Mouse (Mus musculus) embryo, embryonic 10.5 days (tissue): ENCODE measurements around the gene Kctd10.

ENCODE experiments used
- DNase-seq: peaks from one replicate; pipeline ENCODE4 v3.0.0-alpha.2; 2015; ENCODE audit warnings: low spot score

Kctd10 gene

DNA sequence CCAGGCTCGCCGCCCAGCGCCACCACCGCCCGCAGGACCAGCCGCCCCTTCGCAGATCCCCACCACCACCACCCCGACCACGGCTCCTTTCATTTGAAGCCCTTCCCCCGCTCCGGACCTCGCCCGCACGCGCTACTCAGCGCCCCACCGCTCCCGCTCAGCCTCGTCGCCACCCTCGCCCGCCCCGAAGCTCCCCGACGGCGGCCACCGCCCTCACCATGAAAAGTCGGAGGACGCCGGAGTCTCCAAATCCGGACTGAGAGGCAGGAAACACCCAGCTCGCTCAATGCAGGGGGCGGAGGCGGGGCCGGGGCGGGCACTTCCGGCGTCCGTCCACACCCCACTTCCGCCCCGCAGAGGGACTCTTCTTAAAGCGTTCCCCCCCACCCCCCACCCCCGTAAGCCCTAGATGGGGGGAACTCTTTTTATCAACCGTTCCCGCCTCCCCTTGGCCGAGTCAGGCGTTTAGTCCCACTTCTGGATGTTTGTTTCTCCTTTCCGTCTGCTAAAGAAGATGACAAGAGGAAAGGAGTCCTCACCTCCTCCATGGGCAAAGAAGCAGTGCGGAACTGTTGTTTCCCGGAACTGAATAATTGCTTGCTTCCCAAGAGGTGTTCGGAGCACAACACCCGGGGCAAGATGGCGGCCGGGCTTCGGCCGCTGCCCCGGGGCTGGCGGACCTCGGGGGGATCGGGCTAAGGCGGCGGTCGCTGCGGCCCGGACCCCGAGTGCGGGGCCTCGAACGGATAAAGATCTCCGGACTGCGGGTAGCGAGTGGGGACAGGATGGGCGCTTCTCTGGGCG, at the start of gene Kctd10, which contains the start of gene Ube3b:
Kctd10 (minus strand) TSS at position 300 of the 804 bp plus-strand sequence.
Ube3b (plus strand) TSS at position 399 of the 804 bp plus-strand sequence.
- DNase-seq, result peak; percentile 93

DNA sequence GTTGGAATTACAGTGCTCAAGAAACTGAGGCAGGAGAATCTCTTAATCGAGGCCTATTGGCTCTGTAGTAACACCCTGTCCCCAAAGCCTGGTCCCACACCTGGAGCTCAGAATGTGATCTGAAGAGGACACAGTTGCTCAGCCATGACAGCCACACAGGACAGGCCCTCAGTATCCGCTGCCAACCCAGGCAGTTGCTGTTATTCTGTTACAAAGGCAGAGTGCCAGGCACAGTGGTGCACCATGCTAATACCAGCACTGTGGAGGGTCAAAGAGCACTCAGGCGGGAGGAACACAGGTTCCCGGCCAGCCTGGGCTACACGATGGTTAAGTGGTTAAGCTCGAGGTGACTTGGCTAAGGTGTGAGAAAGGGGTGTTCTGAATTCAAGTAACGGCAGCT, 49.5 kb upstream of the Kctd10 start:
- no peak for DNase-seq

DNA sequence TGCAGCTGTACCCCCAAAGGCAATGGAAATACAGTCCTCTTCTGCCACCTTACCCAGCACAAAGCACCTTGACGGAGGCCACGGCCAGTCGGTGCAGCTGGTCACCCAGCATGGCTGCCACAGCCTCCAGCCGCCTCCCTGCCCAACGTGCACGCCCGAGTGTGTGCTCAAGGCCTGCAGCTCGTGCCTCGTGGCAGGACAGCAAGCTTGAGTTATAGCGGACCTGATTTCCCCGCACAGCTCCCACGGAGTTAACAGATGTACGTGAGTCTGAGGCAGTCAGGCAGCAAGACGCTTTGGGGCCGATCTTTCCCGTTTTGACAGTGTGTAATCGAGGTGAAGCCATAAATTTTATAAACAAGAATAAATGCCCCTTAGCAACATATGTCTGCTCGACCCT, 48.3 kb upstream of the Kctd10 start:
- DNase-seq, result peak; percentile 8

DNA sequence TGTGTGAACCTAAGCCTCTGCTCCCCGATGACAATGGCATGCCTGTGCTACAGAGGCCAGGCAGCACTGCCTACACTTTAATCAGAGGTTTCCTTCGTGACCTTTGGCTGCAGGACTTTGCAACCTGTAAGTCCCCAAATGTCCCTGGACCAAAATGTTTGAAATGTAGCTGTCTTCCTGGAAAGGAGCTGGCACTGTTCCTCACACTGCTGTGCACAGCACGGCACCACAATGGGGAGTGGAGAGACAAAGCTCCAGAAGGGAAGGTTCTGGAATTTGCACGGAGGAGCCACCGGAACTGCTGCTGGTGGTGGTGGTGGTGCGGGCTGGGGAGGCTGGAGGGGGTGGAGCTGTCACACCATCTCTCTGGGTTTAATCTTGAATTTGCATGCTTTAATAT, 46.4 kb upstream of the Kctd10 start:
- DNase-seq, result no peak

DNA sequence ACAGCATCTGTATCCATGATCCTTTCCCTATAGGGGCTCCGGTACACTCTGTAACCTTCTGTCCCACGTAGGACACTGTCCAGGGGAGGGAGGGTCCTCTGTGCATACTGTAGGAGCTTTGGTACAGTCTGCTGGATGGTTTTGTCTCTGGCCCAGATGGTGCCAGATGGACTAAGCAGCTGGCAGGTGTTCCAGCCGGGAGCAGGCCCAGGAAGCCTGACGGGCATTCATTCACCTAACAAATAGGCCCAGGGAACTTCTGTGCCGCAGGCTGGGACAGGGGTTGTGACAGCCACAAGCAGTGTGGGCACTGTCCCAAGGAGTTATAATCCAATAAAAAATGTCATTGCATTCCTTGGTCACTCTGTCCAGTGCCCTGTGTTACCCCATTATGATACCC, 43.7 kb upstream of the Kctd10 start:
- no peak for DNase-seq

DNA sequence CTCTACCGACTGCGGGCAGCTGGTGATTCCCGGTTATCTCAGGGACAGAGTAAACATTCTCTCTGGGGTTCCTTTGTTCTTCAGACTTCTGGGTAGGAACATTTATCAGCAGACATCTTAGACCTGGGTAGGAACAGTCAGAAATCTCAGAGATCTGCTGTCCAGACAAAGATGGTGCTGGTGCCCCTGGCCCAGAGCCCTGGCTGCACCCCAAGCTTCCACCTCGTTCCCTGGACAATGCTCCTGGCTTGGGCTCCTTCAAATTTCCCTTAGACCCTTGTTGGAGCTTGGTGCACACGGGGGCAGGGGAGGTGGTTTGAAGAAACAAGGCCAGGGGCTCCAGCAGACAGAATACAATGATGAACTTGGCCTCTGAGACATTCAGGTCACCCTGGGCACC, 42.3 kb upstream of the Kctd10 start:
- DNase-seq, result no peak

DNA sequence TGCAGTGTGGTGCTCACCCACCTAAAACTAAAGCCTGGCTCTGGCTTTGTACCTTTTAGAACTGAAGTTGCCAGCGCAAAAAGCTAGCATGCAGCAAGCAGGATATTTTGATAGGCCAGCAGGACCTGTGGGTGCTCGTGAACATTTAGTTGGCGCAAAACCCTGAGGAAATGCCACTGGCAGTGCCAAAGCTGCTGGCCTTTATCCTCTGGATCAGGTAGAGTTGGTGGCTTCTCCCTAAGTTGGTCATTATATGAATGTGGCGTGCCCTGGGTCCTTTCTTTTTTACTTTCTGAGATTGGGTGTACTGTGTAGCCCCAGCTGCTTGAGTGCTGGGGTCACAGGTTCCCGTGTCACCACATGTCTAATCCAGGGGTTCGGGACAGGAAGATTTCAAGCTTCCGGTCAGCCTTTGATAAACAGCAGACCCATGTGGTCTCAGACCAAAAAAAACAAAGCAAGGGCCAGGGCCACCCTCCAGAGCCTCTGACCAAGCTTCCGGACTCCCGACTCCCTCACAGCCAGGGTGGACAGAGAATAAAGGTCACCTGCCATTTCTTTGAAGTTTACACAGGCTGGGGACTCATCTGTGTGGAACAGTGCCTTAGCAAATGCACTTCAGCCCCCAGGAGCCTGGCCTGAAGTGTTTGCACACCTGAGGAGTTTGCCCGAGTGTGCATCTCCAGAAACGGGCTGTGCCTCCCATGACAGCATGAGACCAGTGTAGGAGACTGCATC, 41.4 kb upstream of the Kctd10 start:
- no peak for DNase-seq

DNA sequence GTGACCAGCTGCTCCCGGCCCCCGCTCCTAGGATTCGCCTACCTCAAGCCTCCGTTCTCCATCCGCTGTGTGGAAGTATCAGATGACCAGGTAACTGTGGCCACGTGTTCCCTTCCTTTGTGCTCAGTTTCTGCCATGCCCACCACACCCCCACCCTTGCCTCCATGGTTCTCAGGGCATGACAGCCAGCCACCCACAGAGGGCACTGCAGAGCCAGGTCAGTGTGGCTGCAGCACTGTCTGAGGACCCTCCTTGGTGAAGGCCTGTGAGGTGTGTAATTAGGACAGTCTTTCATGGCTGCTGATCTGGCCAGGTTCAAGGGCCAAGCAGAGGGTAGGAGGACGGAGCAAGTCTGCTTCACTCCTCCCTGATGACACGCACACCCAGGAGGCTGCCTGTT, 38.2 kb upstream of the Kctd10 start:
- peak; percentile 35 for DNase-seq

DNA sequence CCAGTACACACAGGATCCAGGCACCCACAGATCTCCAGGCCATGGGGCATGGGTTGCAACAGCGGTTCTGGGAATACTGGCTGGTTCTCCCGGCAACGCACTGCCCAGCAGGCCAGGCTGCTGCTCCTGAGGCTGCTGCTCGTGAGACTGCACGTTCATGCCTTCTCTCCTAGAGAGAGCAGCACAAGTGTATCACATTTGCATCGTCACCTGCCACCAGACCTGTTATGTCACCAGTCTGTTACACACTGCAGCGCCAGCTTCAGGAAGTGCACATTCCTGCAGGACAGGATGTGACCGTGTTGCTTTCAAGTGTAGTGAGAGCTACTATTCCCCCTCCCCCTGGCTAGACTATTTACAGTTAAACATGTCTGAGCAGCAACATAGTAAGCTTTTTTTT, 36.5 kb upstream of the Kctd10 start:
- DNase-seq, result no peak

DNA sequence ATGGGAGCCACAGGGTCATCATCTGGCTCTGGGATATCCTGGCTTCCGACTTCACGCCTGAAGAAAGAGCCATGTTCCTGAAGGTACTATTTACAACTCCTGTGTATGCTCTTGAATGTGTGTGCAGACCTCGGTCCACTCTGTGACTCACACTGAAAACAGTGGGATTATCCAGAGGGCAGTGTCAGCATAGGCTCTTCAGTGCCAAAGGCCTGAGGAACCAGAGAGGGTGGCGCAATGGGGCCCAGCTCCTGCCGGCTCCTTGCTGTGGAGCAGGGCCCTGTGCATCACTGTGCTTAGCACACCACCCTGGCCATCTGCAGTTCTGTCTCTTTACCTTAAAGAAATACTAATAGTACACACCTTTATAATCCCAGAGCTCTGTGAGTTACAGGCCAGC, 35.3 kb upstream of the Kctd10 start:
- DNase-seq, result no peak

DNA sequence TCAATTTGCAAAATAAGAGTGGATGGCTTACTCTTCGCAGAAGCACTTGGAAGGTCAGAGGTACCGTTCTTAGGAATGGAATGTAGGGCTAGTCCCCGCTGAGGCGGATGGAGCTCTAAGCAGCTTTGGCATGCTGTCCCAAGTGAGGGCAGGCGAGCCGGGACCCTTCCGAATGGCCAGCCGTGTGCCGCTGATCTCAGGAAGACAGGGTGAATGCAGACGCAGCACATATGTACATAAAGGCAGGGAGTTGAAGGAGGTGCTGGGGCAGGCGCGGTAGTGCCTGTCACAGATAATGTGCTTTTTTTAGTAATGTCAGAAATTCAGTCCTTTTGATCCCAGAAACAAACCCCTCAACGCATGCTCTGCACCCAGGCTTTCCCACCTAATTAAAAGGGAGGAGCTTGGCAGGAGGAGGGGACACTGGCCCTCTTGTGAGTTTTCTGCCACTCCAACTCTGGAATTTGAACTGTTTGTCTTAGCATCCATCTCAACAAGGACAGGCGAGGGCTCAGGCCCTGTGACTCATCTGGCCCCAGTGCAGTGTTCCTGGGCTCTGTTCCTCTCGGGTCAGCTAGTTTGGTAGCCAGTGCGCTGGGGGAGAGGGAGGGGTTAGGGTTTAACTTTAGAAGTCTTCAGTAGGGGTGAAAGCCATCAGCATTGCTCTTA, 32.9 kb upstream of the Kctd10 start:
- DNase-seq, result no peak

DNA sequence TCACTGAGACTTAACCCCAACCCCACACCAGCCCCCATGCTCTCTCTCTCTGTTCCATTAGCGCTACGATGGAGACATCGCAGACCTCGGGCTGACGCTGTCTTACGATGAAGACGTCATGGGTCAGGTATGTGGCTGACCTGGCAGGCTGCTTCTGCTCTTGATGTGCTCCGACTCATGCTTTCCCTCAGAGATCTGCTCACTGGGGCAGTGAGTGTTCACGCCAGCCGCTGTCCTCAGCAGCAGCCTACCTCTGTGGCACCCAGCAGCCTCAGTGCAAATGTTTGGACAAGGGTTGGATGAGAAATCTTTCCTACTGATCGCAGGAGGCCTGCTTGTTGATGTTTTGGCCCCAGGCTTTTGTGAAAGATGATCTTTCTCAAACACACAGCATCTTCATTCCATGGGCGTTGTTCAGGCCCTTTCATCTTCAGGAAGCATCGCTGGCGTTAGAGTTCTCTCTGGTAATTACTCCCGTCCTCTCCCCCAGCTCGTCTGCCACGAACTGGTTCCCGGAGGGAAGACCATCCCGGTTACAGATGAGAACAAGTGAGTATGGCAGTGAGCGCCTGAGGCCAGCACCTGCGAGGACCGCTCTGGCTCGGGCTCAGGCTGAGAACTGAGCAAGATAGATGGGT, 32.2 kb upstream of the Kctd10 start:
- DNase-seq, result peak; percentile 8

DNA sequence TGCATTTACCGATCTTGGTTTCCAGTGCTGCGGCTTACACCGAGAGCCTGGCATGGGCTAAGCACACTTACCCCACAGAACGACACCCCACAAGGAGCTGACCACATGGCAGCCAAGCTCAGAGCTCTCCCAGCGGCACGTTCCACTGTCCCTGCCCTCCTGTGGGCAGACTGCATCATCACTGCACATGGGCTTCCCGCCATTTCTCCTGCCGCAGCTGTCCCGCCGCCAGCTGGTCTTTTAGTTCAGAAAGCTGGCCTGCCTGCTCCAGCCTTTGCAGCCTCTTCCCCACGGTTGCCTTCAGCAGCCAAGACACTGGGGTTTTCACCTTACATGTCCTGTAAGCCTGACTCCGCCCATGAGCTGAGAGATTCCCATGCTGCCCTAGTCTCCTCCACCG, 30.1 kb upstream of the Kctd10 start:
- no peak for DNase-seq

DNA sequence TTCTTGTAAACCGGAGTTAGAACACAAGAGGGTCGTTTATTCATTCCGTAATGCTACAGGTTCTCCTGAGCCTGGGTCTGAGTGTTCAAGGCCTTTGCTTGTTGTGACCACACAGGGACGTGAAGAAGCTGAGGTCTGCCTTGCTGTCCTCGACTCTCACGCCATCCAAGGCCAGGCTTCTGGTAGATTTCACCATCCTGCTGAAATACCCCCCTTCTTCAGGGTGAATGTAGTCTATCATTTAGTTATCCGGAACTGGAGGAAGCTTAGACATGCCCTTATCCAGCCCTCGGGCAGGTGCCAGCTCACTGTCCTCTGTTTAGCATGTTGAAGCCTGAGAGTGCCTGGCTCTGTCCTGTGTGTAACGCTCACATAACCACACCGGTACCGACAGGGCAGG, 28.5 kb upstream of the Kctd10 start:
- no peak for DNase-seq

DNA sequence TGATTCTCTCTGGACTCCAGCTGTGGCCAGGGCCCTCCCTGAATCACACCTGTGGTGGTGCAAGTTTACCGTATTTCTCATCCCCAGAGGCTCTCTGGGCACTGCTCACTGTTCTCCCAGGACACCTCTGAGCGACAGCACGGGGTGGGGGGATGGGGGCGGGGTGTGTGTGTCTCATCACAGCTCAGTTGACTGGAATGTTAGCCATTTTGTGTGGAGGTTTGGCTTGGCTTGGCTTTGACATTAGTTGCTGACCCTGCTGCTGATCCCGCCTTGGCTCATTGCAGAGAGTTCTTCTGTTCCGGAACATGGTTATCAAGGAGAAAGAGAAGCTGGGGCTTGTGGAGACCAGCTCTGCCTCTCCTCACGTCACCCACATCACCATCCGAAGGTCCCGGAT, 27.5 kb upstream of the Kctd10 start:
- DNase-seq, result no peak

DNA sequence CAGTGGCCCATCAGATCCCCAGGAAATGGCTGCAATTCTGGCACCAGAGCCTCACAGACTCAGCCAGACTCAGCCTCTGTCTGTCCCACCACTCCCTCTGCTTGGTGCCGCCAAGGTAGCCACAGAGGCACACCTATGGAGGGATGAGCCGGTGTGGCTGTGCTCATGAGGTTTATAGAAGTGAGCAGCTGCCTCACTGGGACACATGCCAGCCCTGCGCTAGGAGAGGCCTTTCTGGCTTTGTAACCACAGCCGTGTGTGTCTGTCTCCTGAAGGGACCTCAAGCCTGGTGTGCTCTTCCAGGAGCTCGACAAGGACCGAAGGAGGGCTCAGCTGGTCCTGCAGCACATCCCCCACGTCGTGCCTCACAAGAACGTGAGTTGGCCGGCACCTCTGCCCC, 27.0 kb upstream of the Kctd10 start:
- DNase-seq, result no peak

DNA sequence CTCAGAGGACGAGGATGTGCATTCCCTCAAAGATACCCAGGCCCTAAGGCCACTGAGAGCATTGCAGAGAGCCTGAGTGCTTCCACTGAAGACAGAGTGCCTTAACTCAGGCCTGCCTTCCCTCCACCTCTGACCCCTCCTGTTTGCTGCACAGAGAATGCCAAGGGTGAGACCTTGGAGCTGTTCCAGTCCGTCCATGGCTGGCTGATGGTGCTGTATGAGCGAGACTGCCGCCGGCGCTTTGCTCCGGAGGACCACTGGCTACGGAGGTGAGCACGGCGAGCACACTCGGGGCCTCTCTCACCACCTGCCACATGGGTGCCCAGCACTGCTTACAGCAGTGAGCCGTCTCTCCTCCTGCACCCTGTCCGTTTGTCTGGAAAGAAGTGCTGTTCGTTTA, 26.3 kb upstream of the Kctd10 start:
- no peak for DNase-seq

DNA sequence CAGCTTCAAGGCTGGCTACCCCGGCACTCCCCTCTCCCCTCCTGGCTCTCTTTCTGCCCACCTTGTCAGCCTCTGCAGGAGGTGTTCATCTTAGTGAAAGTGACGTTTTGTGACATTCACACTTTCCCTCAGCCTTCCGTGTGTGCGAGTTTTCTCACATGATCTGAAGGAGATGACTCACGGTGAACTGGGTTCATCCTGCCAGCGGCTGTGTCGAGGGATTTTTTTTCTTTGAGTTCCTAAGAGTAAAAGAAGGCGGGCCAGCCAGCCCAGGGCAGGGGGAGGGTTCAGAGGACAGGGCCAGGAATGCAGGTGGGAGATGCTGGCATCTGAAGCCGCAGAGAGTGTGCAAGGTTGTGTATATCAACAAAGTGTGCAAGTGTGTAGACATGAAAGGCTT, 12.9 kb upstream of the Kctd10 start:
- no peak for DNase-seq

DNA sequence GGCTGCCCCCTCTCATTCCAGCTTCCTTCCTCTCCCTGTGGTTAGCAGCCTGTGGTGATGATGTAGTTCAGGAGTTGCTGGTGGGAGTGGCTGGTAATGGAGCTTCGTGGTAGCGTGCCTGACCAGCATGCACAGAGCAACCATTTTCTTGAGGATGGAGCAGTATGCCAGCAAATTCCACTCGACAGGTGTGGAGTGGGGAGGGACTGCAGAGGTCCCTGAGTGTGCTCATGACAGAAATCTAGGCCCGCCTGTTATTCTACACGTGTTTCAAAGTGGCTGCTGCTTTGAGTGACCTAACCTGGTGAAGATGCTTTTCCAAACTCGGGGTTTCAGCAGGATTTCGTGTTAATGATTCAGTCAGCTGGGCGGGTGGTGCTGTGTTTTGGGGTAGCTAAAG, 4.1 kb upstream of the Kctd10 start:
- no peak for DNase-seq

DNA sequence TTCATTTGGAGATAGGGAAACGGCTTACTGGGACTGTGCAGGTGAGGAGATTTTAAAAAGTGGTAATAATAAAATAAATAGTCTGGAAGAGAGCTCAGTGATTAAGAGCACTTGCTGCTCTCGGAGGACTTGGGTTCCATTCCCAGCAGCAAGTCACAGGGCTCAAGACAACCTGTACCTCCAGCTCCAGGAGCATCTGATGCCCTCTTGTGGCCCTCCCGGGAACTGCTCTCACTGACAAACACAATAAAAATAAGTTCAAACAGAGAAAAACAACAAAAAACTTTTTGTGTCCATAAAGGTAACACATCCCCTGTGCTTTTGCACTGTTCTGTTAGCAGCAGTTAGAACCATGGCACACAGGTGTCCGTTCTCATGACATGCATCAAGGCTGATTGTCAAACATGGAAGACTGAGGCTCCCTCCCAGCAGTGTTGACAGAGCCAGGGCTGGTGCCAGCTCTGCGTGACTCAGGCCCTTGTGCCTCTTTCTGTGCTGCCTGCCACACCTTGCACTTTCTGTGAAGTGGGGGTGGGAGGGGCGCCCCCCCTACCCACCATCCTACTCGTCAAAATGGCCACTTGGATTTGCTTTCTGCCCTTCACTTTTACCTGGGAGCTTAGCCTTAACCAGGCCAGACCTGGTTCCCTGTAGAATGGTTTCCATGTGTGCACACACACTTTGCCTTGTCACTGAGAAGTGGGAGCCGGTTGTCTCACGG, 3.0 kb upstream of the Kctd10 start:
- DNase-seq, result peak; percentile 49

DNA sequence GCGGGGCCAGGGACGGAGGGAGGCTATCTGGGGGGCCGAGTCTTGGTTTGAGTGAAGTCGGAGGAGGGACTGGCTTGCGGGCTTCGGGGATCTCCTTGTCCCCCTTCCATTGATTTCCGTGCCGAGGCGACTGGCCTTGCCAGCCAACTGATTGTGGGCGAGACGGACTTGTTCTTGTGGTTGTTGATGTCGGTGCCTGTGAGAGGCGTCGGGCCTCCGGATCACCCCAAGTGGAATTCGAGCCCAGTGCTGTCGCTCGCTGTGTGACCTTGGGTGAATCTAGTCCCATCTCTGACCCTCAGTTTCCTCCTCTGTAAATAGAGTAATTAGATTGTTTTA, 674 bp upstream of the Kctd10 start:
- no peak for DNase-seq

DNA sequence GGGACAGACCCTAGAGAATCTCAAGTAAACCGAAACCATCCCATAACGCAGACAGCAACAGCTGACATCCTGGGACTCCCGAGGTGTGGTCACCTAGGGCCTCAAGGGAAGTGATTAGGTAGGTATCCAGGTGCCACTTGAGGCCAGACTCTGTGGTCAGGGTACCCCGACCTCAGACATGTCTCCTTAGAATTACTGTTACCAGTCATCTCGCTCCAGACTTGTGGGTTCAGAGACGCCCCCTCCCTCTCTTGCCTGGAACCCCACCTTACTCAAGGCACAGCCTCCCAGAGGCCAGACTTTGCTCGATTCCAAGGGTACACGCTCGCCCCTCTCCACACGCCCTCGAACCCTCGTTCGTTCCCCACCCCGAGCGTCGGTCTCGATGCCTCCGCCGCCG, 545 bp downstream of the Kctd10 start:
- DNase-seq, result peak; percentile 36
